9 mouse cellular contexts compared by ENCODE assay signal in the genomic region with DNA sequence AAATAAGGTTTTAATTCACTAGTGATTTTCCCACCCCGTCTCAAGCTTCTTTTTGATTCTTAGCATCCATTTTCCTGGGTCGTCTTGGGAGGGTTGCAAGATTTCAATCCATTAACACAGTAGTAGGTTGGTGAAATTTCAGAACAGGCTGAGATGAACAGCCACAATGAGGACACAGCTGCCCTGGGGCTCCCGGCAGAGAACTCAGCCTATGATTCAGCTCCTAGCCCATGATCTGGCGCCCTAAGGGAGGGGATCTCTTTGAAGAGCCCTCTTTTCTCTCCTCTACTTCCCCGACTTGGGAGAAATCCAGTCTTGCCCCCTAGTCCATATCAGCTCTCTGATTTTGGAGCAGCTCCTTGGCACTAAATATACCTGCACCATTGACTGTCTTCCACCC. TPM values are rescaled to one million over a fixed set of nuclear protein-coding genes. Genes with fewer than 3 reads are reported as not detected.
DNase-seq lines count a peak whose midpoint lies in the region; ATAC-seq and TF ChIP-seq lines count a peak whose summit lies in the region.
"Had no signal": no experiment of that assay in that cellular context is flagged by ENCODE, and none has a peak within 500 bp of the region (broad histone marks: within the 10 kb centered on the region; RNA-seq: fewer than 3 reads in every experiment).

No protein-coding gene starts in this region.

- peaks cover 7% of the 10 kb centered on the region; the same call in 1 of the 2 replicates for H3K27me3 ChIP-seq in heart, embryonic 15.5 days
- peaks cover 18% of the 10 kb centered on the region for H3K27me3 ChIP-seq in embryonic facial prominence, embryonic 10.5 days (replicated peaks; ENCODE audit: low read depth, poor library complexity, severe bottlenecking)
- no peaks in the 10 kb centered on the region for H3K27me3 ChIP-seq in hindbrain, postnatal 0 days (ENCODE audit: insufficient read depth, low read length)
- no peaks in the 10 kb centered on the region for H3K27me3 ChIP-seq in neural tube, embryonic 12.5 days (replicated peaks)

- 43% methylated on average over 5 of the region's 5 CpGs for WGBS in heart, embryonic 15.5 days
- WGBS in embryonic facial prominence, embryonic 10.5 days, result 15% methylated on average over 5 of the region's 5 CpGs
- 28% methylated on average over 5 of the region's 5 CpGs for WGBS in hindbrain, postnatal 0 days
- 21% methylated on average over 5 of the region's 5 CpGs for WGBS in neural tube, embryonic 12.5 days

- no peak overlapping the region for H3K9ac ChIP-seq in heart, embryonic 15.5 days
- no peak overlapping the region for H3K9ac ChIP-seq in hindbrain, postnatal 0 days (replicated peaks; ENCODE audit: low read length)
- no peak overlapping the region for H3K9ac ChIP-seq in neural tube, embryonic 12.5 days

- peaks cover 19% of the 10 kb centered on the region for H3K4me1 ChIP-seq in heart, embryonic 15.5 days (replicated peaks)
- peaks cover 39% of the 10 kb centered on the region for H3K4me1 ChIP-seq in embryonic facial prominence, embryonic 10.5 days
- H3K4me1 ChIP-seq in hindbrain, postnatal 0 days (ENCODE audit: insufficient read depth, low read length), result peaks cover 17% of the 10 kb centered on the region; the same call in 1 of the 2 replicates
- peaks cover 16% of the 10 kb centered on the region for H3K4me1 ChIP-seq in neural tube, embryonic 12.5 days

- no peak for ATAC-seq in heart, embryonic 15.5 days (replicated peaks; ENCODE audit: insufficient number of reproducible peaks, insufficient read depth, low FRiP score, low read depth)
- ATAC-seq in hindbrain, postnatal 0 days, result peak; percentile 2; the same call in 1 of the 2 replicates
- ATAC-seq in neural tube, embryonic 12.5 days (ENCODE audit: low FRiP score, low read depth), result 0 out of 2 replicates have a peak, but pooled peaks have one; percentile 5
- no peak for ATAC-seq in megakaryocyte progenitor cell, adult 5-6 weeks (replicated peaks; ENCODE audit: poor library complexity)

- H3K9me3 ChIP-seq in heart, embryonic 15.5 days (replicated peaks), result no peaks in the 10 kb centered on the region
- H3K9me3 ChIP-seq in embryonic facial prominence, embryonic 10.5 days, result no peaks in the 10 kb centered on the region
- no peaks in the 10 kb centered on the region for H3K9me3 ChIP-seq in hindbrain, postnatal 0 days (ENCODE audit: low read length)
- no peaks in the 10 kb centered on the region for H3K9me3 ChIP-seq in neural tube, embryonic 12.5 days
- H3K9me3 ChIP-seq: megakaryocyte, embryonic 14.5 days had no signal

- H3K27ac ChIP-seq in heart, embryonic 15.5 days, result no peak overlapping the region
- peak overlapping the region; percentile 0; the same call in 1 of the 2 replicates for H3K27ac ChIP-seq in embryonic facial prominence, embryonic 10.5 days (replicated peaks)
- no peak overlapping the region for H3K27ac ChIP-seq in hindbrain, postnatal 0 days
- no peak overlapping the region for H3K27ac ChIP-seq in neural tube, embryonic 12.5 days

- peak overlapping the region; percentile 57 for H3K4me2 ChIP-seq in heart, embryonic 15.5 days
- peak overlapping the region; percentile 54 for H3K4me2 ChIP-seq in hindbrain, postnatal 0 days (ENCODE audit: low read depth, low read length)
- H3K4me2 ChIP-seq in neural tube, embryonic 12.5 days (replicated peaks), result peak overlapping the region; percentile 54

- no peaks in the 10 kb centered on the region for H3K36me3 ChIP-seq in heart, embryonic 15.5 days
- no peaks in the 10 kb centered on the region for H3K36me3 ChIP-seq in embryonic facial prominence, embryonic 10.5 days (replicated peaks)
- no peaks in the 10 kb centered on the region for H3K36me3 ChIP-seq in hindbrain, postnatal 0 days (ENCODE audit: insufficient read depth, low read length)
- no peaks in the 10 kb centered on the region for H3K36me3 ChIP-seq in neural tube, embryonic 12.5 days

- TF ChIP-seq CTCF in hindbrain, postnatal 0 days (IDR thresholded peaks at IDR 0.05; ENCODE audit: low read depth), result no peak

- DNase-seq in heart, adult 18-20 months, result no peak
- peak; percentile 35 for DNase-seq in embryonic facial prominence, embryonic 10.5 days (ENCODE audit: low spot score)
- DNase-seq in hindbrain, postnatal 0 days (ENCODE audit: low spot score), result peak; percentile 19
- DNase-seq in spleen, postnatal 4 days (ENCODE audit: low spot score in 2 of 2), result no peak
- DNase-seq in gastrocnemius, postnatal 10 days, result no peak

- H3K4me3 ChIP-seq in heart, embryonic 15.5 days, result peak overlapping the region; percentile 31
- peak overlapping the region; percentile 43 for H3K4me3 ChIP-seq in embryonic facial prominence, embryonic 10.5 days
- no peak overlapping the region for H3K4me3 ChIP-seq in hindbrain, postnatal 0 days (ENCODE audit: low read length)
- H3K4me3 ChIP-seq in neural tube, embryonic 12.5 days, result no peak overlapping the region

RNA-seq across cellular contexts. Expression of a gene that starts 41.9 kb away (rescaled TPM):
- polyA plus RNA-seq in heart, embryonic 15.5 days (2015; fragmentation: Nextera tagmentation; extraction: Ambion mirVana), result 44.2 and 45.8 TPM in 2 replicates
- 100 to 1,000 TPM; 147 to 157 TPM for total RNA-seq in heart, adult 18-20 months (2021)
- 16.9 and 17.1 TPM in 2 replicates for polyA plus RNA-seq in embryonic facial prominence, embryonic 10.5 days (2016; fragmentation: Nextera tagmentation; extraction: Ambion mirVana)
- 38.7 and 51.5 TPM in 2 replicates for total RNA-seq in hindbrain, postnatal 0 days (2014; rRNA removed)
- 19.5 and 20.8 TPM in 2 replicates for polyA plus RNA-seq in hindbrain, postnatal 0 days (2015; fragmentation: Nextera tagmentation; extraction: Ambion mirVana)
- 23.7 and 24.0 TPM in 2 replicates for polyA plus RNA-seq in neural tube, embryonic 12.5 days (2016; fragmentation: Nextera tagmentation; extraction: Ambion mirVana)
- total RNA-seq in gastrocnemius, postnatal 10 days (2021), result 10 to 100 TPM; 66.9 to 77.5 TPM
- total RNA-seq in megakaryocyte progenitor cell, adult 5-6 weeks (2015), result 8.9 and 9.5 TPM in 2 replicates
- 22.4 and 24.0 TPM in 2 replicates for total RNA-seq in megakaryocyte progenitor cell, adult 5-6 weeks (2017)

Comparison
In these comparisons a context has a peak if more than half of its experiments do, and no peak if none do; other contexts are left out.
1. ATAC-seq: peak in hindbrain, postnatal 0 days (single experiment) and neural tube, embryonic 12.5 days (single experiment); none in heart, embryonic 15.5 days (single experiment) and megakaryocyte progenitor cell, adult 5-6 weeks (single experiment).
2. H3K4me3 ChIP-seq: peak in heart, embryonic 15.5 days (single experiment) and embryonic facial prominence, embryonic 10.5 days (single experiment); none in hindbrain, postnatal 0 days (single experiment) and neural tube, embryonic 12.5 days (single experiment).
3. DNase-seq: peak in embryonic facial prominence, embryonic 10.5 days (single experiment) and hindbrain, postnatal 0 days (single experiment); none in heart, adult 18-20 months (0 of 2), spleen, postnatal 4 days (0 of 2) and gastrocnemius, postnatal 10 days (single experiment).
4. Peak in every context shown above with its lines, with median percentiles within 50 percentile points of each other: H3K4me2 ChIP-seq.